ENCODE assay signal across 25 mouse cellular contexts in genomic region chr2:70640968-70641367, GRCm38 (mm10). TPM values are rescaled to one million over a fixed set of nuclear protein-coding genes. Genes with fewer than 3 reads are reported as not detected.
DNase-seq lines count a peak whose midpoint lies in the region; ATAC-seq and TF ChIP-seq lines count a peak whose summit lies in the region.
"Had no signal": no experiment of that assay in that cellular context is flagged by ENCODE, and none has a peak within 500 bp of the region (broad histone marks: within the 10 kb centered on the region; RNA-seq: fewer than 3 reads in every experiment).

No protein-coding gene starts in this region.

- TF ChIP-seq CTCF in forebrain, postnatal 0 days (IDR thresholded peaks at IDR 0.05; ENCODE audit: low read depth), result peak; percentile 28; the same call in 1 of the 2 replicates
- peak; percentile 4; the same call in 1 of the 2 replicates for TF ChIP-seq CTCF in liver, embryonic 14.5 days (IDR thresholded peaks at IDR 0.05; ENCODE audit: low read depth)
- TF ChIP-seq CTCF in gastrocnemius, adult 2 months (IDR thresholded peaks at IDR 0.05), result no peak

- no peaks in the 10 kb centered on the region for H3K27me3 ChIP-seq in forebrain, postnatal 0 days (ENCODE audit: insufficient read depth, low read length)
- H3K27me3 ChIP-seq in forebrain, embryonic 16.5 days (replicated peaks; ENCODE audit: control insufficient read depth, insufficient read depth, low read length), result no peaks in the 10 kb centered on the region
- H3K27me3 ChIP-seq in liver, embryonic 14.5 days (ENCODE audit: control insufficient read depth, insufficient read depth, low read length), result no peaks in the 10 kb centered on the region
- H3K27me3 ChIP-seq in liver, embryonic 11.5 days (replicated peaks; ENCODE audit: control insufficient read depth, insufficient read depth, low read length), result no peaks in the 10 kb centered on the region
- H3K27me3 ChIP-seq: forebrain, embryonic 12.5 days; heart, embryonic 15.5 days; kidney, embryonic 15.5 days; midbrain, embryonic 13.5 days had no signal

- no peak overlapping the region for H3K4me2 ChIP-seq in forebrain, postnatal 0 days (ENCODE audit: low read depth)
- H3K4me2 ChIP-seq in forebrain, embryonic 16.5 days (ENCODE audit: low read length), result no peak overlapping the region
- no peak overlapping the region for H3K4me2 ChIP-seq in liver, embryonic 14.5 days (ENCODE audit: low read depth)
- H3K4me2 ChIP-seq in liver, embryonic 11.5 days, result no peak overlapping the region
- H3K4me2 ChIP-seq: forebrain, embryonic 12.5 days; heart, embryonic 15.5 days; kidney, embryonic 15.5 days; midbrain, embryonic 13.5 days had no signal

- H3K36me3 ChIP-seq in forebrain, postnatal 0 days (ENCODE audit: insufficient read depth), result no peaks in the 10 kb centered on the region
- H3K36me3 ChIP-seq in forebrain, embryonic 16.5 days (ENCODE audit: control insufficient read depth, insufficient read depth), result no peaks in the 10 kb centered on the region
- no peaks in the 10 kb centered on the region for H3K36me3 ChIP-seq in liver, embryonic 14.5 days (replicated peaks; ENCODE audit: control insufficient read depth, insufficient read depth, low read depth)
- no peaks in the 10 kb centered on the region for H3K36me3 ChIP-seq in liver, embryonic 11.5 days (ENCODE audit: control insufficient read depth, insufficient read depth, low read length)
- H3K36me3 ChIP-seq: forebrain, embryonic 12.5 days; heart, embryonic 15.5 days; kidney, embryonic 15.5 days; limb, embryonic 10.5 days; midbrain, embryonic 13.5 days had no signal

- H3K27ac ChIP-seq in forebrain, postnatal 0 days (ENCODE audit: low read depth, low read length), result no peak overlapping the region
- H3K27ac ChIP-seq in forebrain, embryonic 16.5 days (ENCODE audit: low read length), result no peak overlapping the region
- H3K27ac ChIP-seq in liver, embryonic 14.5 days, result no peak overlapping the region
- H3K27ac ChIP-seq in liver, embryonic 11.5 days (ENCODE audit: low read depth, low read length), result no peak overlapping the region
- H3K27ac ChIP-seq in gastrocnemius, adult 2 months, result no peak overlapping the region
- H3K27ac ChIP-seq: forebrain, embryonic 12.5 days; heart, embryonic 15.5 days; kidney, embryonic 15.5 days; limb, embryonic 10.5 days; macrophage; midbrain, embryonic 13.5 days had no signal

- H3K4me1 ChIP-seq in forebrain, postnatal 0 days (ENCODE audit: insufficient read depth), result no peaks in the 10 kb centered on the region; the same call in 1 of the 2 replicates
- peaks cover 7% of the 10 kb centered on the region for H3K4me1 ChIP-seq in forebrain, embryonic 16.5 days (replicated peaks; ENCODE audit: control insufficient read depth, insufficient read depth, low read length)
- no peaks in the 10 kb centered on the region for H3K4me1 ChIP-seq in liver, embryonic 14.5 days (replicated peaks; ENCODE audit: control insufficient read depth in 2 of 2, insufficient read depth in 2 of 2, low read length in 1 of 2)
- no peaks in the 10 kb centered on the region for H3K4me1 ChIP-seq in liver, embryonic 11.5 days (replicated peaks; ENCODE audit: control insufficient read depth, insufficient read depth, low read length)
- H3K4me1 ChIP-seq: forebrain, embryonic 12.5 days; heart, embryonic 15.5 days; kidney, embryonic 15.5 days had no signal

- intact Hi-C loops in gastrocnemius, adult 2 months (cut with DNase I), result no loop called here

- no peaks in the 10 kb centered on the region for H3K9me3 ChIP-seq in forebrain, postnatal 0 days (ENCODE audit: low read length)
- peaks cover 3% of the 10 kb centered on the region; the same call in 1 of the 2 replicates for H3K9me3 ChIP-seq in forebrain, embryonic 16.5 days (ENCODE audit: control insufficient read depth, low read length)
- no peaks in the 10 kb centered on the region for H3K9me3 ChIP-seq in liver, embryonic 14.5 days (ENCODE audit: control insufficient read depth, low read length)
- no peaks in the 10 kb centered on the region for H3K9me3 ChIP-seq in liver, embryonic 11.5 days (ENCODE audit: control insufficient read depth, low read length)
- H3K9me3 ChIP-seq: forebrain, embryonic 12.5 days; heart, embryonic 15.5 days; limb, embryonic 10.5 days; midbrain, embryonic 13.5 days had no signal

- no peak for TF ChIP-seq EP300 in liver, embryonic 14.5 days (IDR thresholded peaks at IDR 0.05; ENCODE audit: low read depth)

- no peak overlapping the region for H3K4me3 ChIP-seq in forebrain, postnatal 0 days (ENCODE audit: low read depth, low read length)
- H3K4me3 ChIP-seq in forebrain, embryonic 16.5 days (replicated peaks; ENCODE audit: low read length), result no peak overlapping the region
- no peak overlapping the region for H3K4me3 ChIP-seq in liver, embryonic 14.5 days (ENCODE audit: insufficient read depth in 1 of 2, low read depth in 2 of 2, low read length in 2 of 2)
- H3K4me3 ChIP-seq in liver, embryonic 11.5 days (ENCODE audit: low read depth, low read length), result no peak overlapping the region
- H3K4me3 ChIP-seq in gastrocnemius, adult 2 months, result no peak overlapping the region
- H3K4me3 ChIP-seq: forebrain, embryonic 12.5 days; heart, embryonic 15.5 days; kidney, embryonic 15.5 days; limb, embryonic 10.5 days; midbrain, embryonic 13.5 days; myocyte had no signal

- H3K9ac ChIP-seq in forebrain, postnatal 0 days, result no peak overlapping the region
- H3K9ac ChIP-seq in forebrain, embryonic 16.5 days (replicated peaks; ENCODE audit: low read depth, low read length), result no peak overlapping the region
- H3K9ac ChIP-seq in liver, embryonic 14.5 days (replicated peaks), result no peak overlapping the region
- H3K9ac ChIP-seq in liver, embryonic 11.5 days (ENCODE audit: low read depth, low read length), result no peak overlapping the region
- H3K9ac ChIP-seq: forebrain, embryonic 12.5 days; heart, embryonic 15.5 days; kidney, embryonic 15.5 days; midbrain, embryonic 13.5 days had no signal

- ATAC-seq in forebrain, postnatal 0 days, result no peak
- no peak for ATAC-seq in forebrain, embryonic 16.5 days
- no peak for ATAC-seq in liver, embryonic 14.5 days (ENCODE audit: insufficient read depth)
- ATAC-seq in liver, embryonic 11.5 days (replicated peaks; ENCODE audit: low FRiP score), result no peak
- ATAC-seq: inflammation-experienced regulatory T-cells, adult 6 months; midbrain, embryonic 13.5 days had no signal

- no peak for DNase-seq in forebrain, postnatal 0 days
- no peak for DNase-seq in liver, embryonic 14.5 days (ENCODE audit: low read depth in 3 of 3, low spot score in 3 of 3)
- DNase-seq in liver, embryonic 11.5 days (ENCODE audit: low spot score), result no peak
- DNase-seq in 416B (ENCODE audit: low read depth) (peak; percentile 52), R1 (ENCODE audit: low read depth, low spot score) (peak; percentile 55)
- DNase-seq in gastrocnemius, adult 2 months, result no peak
- no peak for DNase-seq in cerebellum, postnatal 36 days
- DNase-seq: adrenal gland, postnatal 10 days; B cell, adult 2 months; cerebellum, adult 8-10 months; embryo, embryonic 11 days; retina, postnatal 1 day; right cerebral cortex, postnatal 4 days had no signal

RNA-seq across cellular contexts. Expression of gene Gorasp2, which starts 20.4 kb away (rescaled TPM):
- 71.2 and 82.2 TPM in 2 replicates for total RNA-seq in forebrain, postnatal 0 days (2014; rRNA removed)
- polyA plus RNA-seq in forebrain, postnatal 0 days (2015; fragmentation: Nextera tagmentation; extraction: Ambion mirVana), result 165 and 166 TPM in 2 replicates
- polyA plus RNA-seq in forebrain, embryonic 16.5 days (2015; fragmentation: Nextera tagmentation; extraction: Ambion mirVana), result 134 and 136 TPM in 2 replicates
- polyA plus RNA-seq in liver, embryonic 14.5 days (2012; rRNA removed), result 22.9 and 24.5 TPM in 2 replicates
- polyA plus RNA-seq in liver, embryonic 14.5 days (2014; fragmentation: Nextera tagmentation; extraction: Ambion mirVana), result 50.5 and 51.8 TPM in 2 replicates
- 135 TPM in 2 replicates for polyA plus RNA-seq in liver, embryonic 11.5 days (2014; fragmentation: Nextera tagmentation; extraction: Ambion mirVana)
- total RNA-seq in gastrocnemius, adult 2 months (2021), result 10 to 100 TPM; 77.9 to 78.6 TPM

RNA-seq across cellular contexts. Expression of gene Gm26558, which starts 20.9 kb away (rescaled TPM):
- 1.9 TPM in 1 of 2 replicates, not detected in the other for total RNA-seq in forebrain, postnatal 0 days (2014; rRNA removed)
- 3.4 and 4.2 TPM in 2 replicates for polyA plus RNA-seq in forebrain, postnatal 0 days (2015; fragmentation: Nextera tagmentation; extraction: Ambion mirVana)
- 2.2 and 3.8 TPM in 2 replicates for polyA plus RNA-seq in forebrain, embryonic 16.5 days (2015; fragmentation: Nextera tagmentation; extraction: Ambion mirVana)
- 0.09 and 0.13 TPM in 2 replicates for polyA plus RNA-seq in liver, embryonic 14.5 days (2012; rRNA removed)
- 1.2 TPM in 2 replicates for polyA plus RNA-seq in liver, embryonic 14.5 days (2014; fragmentation: Nextera tagmentation; extraction: Ambion mirVana)
- polyA plus RNA-seq in liver, embryonic 11.5 days (2014; fragmentation: Nextera tagmentation; extraction: Ambion mirVana), result 2.6 and 3.5 TPM in 2 replicates
- not detected for total RNA-seq in gastrocnemius, adult 2 months (2021)
- total RNA-seq: gastrocnemius, postnatal 4 days; hematopoietic stem cell, adult 5-6 weeks; neutrophil, adult 5-6 weeks had no signal
- polyA plus RNA-seq: inflammation-experienced regulatory T-cells, adult 6 months; macrophage had no signal

Comparison
In these comparisons a context has a peak if more than half of its experiments do, and no peak if none do; other contexts are left out.
1. DNase-seq: peak in 416B (single experiment) and R1 (single experiment); none in forebrain, postnatal 0 days (single experiment), liver, embryonic 14.5 days (0 of 3), liver, embryonic 11.5 days (single experiment), gastrocnemius, adult 2 months (single experiment) and cerebellum, postnatal 36 days (0 of 2).